Mouse (Mus musculus): Measurements from ENCODE around the gene Hoxc10. TPM values are rescaled to one million over a fixed set of nuclear protein-coding genes. Genes with fewer than 3 reads are reported as not detected.

The Hoxc10 gene
- polyA plus RNA-seq, 1 experiment from 2014 or later, result 49.0 TPM

DNA sequence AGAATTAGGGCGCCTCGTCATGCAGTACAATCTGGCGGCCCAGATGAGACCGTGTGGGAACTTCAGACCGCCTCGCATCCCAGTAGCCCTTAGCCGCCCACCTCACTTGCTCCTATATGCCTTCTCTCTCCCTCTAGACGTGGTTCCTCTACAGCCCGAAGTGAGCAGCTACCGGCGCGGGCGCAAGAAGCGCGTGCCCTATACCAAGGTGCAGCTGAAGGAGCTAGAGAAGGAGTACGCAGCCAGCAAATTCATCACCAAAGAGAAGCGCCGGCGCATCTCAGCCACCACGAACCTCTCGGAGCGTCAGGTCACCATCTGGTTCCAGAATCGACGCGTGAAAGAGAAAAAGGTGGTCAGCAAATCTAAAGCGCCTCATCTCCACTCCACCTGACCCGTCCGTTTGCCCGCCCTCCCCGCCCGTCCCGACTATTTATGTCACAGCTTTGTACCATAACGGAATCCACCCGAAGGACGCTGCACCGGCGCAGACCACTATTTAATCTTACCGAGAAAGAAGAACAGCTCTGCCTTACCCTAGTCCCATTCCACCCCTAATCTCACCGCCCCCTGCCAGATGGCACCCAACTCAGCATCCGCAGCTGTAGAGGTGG, 39.5 kb upstream of the Hoxc10 start:
- Histone ChIP-seq H3K36me3 (ENCODE audit: insufficient read depth, low read length) (no peaks in the 10 kb centered on the region), H3K9ac (replicated peaks; ENCODE audit: low read length) (no peak overlapping the region), H3K4me1 (ENCODE audit: insufficient read depth, low read length) (no peaks in the 10 kb centered on the region), H3K27me3 (ENCODE audit: insufficient read depth, low read length) (peaks cover 97% of the 10 kb centered on the region), H3K4me3 (ENCODE audit: low read length) (no peak overlapping the region), H3K9me3 (ENCODE audit: low read length) (no peaks in the 10 kb centered on the region), H3K4me2 (replicated peaks; ENCODE audit: low read depth, low read length) (no peak overlapping the region), H3K27ac (ENCODE audit: low read length) (no peak overlapping the region)
- WGBS, result 2% methylated on average over 40 of the region's 40 CpGs
- ATAC-seq (ENCODE audit: low FRiP score, low TSS enrichment), result no peak

DNA sequence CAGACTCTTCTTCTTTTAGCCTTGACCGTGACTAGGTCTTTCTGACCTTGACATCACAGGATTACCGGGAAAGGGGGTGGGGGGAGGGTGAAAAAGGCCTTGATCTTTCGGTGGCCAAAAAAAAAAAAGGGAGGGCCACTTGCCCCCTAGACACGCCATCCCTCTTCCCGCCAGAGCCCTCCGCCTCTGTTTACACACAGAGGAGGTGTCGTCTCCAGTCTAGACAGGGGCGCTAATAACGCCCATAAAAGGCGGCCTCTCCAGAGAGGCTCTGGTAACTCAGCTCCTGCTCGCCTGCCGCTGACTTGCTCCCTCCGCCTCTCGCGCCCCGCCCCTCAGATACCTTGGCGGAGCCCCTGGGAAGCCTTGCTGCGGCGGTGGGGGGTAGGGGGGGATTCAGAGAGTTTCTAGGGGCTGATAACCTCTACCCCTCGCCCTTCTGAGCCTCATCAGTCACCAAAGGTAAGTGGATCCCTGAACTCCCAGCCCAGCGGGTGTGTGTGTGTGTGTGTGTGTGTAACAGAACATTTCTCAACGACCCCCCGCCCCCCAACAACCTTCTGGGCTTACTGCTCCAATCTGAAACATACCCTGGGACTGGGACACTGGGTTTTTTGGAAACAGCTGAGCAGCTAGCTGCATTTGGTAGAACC, 34.8 kb upstream of the Hoxc10 start:
- H3K36me3 ChIP-seq (ENCODE audit: insufficient read depth, low read length), result no peaks in the 10 kb centered on the region
- 2% methylated on average over 23 of the region's 23 CpGs for WGBS
- H3K4me3 ChIP-seq (ENCODE audit: low read length), result no peak overlapping the region
- ATAC-seq (ENCODE audit: low FRiP score, low TSS enrichment), result no peak
- H3K9ac ChIP-seq (replicated peaks; ENCODE audit: low read length), result no peak overlapping the region
- no peaks in the 10 kb centered on the region for H3K4me1 ChIP-seq (ENCODE audit: insufficient read depth, low read length)
- H3K9me3 ChIP-seq (ENCODE audit: low read length), result no peaks in the 10 kb centered on the region
- H3K27ac ChIP-seq (ENCODE audit: low read length), result no peak overlapping the region
- no peak overlapping the region for H3K4me2 ChIP-seq (replicated peaks; ENCODE audit: low read depth, low read length)
- peaks cover 99% of the 10 kb centered on the region for H3K27me3 ChIP-seq (ENCODE audit: insufficient read depth, low read length)

GRCm38 (mm10) chr15:102934438-102934837, 32.2 kb upstream of the Hoxc10 start:
- Histone ChIP-seq H3K36me3 (ENCODE audit: insufficient read depth, low read length) (no peaks in the 10 kb centered on the region), H3K4me1 (ENCODE audit: insufficient read depth, low read length) (peaks cover 4% of the 10 kb centered on the region; the same call in 1 of the 2 replicates), H3K9ac (replicated peaks; ENCODE audit: low read length) (no peak overlapping the region), H3K4me3 (ENCODE audit: low read length) (no peak overlapping the region), H3K9me3 (ENCODE audit: low read length) (no peaks in the 10 kb centered on the region), H3K27ac (ENCODE audit: low read length) (no peak overlapping the region), H3K4me2 (replicated peaks; ENCODE audit: low read depth, low read length) (no peak overlapping the region), H3K27me3 (ENCODE audit: insufficient read depth, low read length) (peaks cover 99% of the 10 kb centered on the region)
- WGBS, result 4% methylated on average over 12 of the region's 12 CpGs
- no peak for ATAC-seq (ENCODE audit: low FRiP score, low TSS enrichment)

DNA sequence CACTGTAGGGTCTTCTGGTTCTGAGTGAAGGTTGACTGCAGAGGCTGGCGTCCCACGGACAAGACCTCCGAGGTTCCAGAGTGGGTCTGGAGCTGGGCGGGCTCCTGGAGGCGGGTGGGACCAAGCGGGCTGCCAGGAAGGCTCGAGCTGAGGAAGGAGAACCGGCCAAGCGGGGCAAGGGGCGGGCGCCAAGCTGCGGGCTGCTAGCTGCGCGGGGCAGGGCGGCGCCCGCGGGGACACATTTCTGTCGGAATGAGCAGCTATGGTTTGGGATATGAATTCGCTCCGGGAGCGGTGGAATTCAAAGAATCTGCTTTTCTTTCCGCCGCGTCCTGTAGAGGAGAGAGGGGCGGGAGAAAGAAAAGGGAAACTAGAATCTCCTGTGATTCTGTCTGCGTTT, 31.7 kb upstream of the Hoxc10 start:
- WGBS, result under 1% methylated on average over 26 of the region's 27 CpGs
- peak overlapping the region; percentile 20; the same call in 1 of the 2 replicates for H3K4me3 ChIP-seq (ENCODE audit: low read length)

DNA sequence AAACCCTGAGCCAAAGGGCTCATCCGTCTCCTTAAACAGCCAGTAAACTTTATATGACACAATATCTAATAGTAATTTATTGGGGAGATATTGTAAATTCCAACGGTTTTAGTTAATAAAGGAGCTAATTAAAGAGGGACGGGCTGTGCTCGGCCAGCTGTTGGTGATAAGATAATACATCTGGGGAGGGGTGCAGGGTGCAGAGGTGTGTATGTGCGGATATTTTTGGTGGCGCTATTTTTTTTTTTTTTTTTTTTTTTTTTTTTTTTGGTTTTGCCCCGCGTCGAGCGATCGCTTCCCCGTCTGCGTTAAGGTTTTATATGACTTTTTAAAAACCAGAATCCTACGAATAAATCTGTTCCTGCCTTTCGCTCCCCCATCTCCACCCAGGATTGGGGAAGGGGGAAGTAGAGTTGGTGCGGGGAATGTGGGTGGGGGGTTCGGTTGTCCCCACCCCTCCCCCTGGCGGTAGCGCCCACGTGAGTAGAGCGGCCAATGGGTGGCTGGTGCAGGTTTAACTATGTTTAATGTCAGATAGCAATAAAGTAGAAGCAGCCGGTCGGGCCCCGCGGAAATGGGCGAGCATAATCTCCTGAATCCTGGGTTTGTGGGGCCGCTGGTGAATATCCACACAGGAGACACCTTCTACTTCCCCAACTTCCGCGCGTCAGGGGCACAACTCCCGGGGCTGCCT, 30.2 kb upstream of the Hoxc10 start, which contains the start of gene Hoxc12:
Hoxc12 (plus strand) TSS at position 479 of the 694 bp plus-strand sequence.
- no peak for ATAC-seq (ENCODE audit: low FRiP score, low TSS enrichment)
- no peak within 1 kb of the TSS for H3K4me3 ChIP-seq (ENCODE audit: low read length)
- 1% methylated on average over 31 of the region's 31 CpGs for WGBS
- no peaks in the 10 kb centered on the region for H3K9me3 ChIP-seq (ENCODE audit: low read length)
- H3K4me1 ChIP-seq (ENCODE audit: insufficient read depth, low read length), result peaks cover 8% of the 10 kb centered on the region; the same call in 1 of the 2 replicates
- no peak within 1 kb of the TSS for H3K9ac ChIP-seq (replicated peaks; ENCODE audit: low read length)
- no peaks in the 10 kb centered on the region for H3K36me3 ChIP-seq (ENCODE audit: insufficient read depth, low read length)
- H3K27ac ChIP-seq (ENCODE audit: low read length), result no peak within 1 kb of the TSS
- no peak within 1 kb of the TSS for H3K4me2 ChIP-seq (replicated peaks; ENCODE audit: low read depth, low read length)
- H3K27me3 ChIP-seq (ENCODE audit: insufficient read depth, low read length), result peaks cover 99% of the 10 kb centered on the region

More for the DNA sequence above, 31.7 kb upstream of the Hoxc10 start:
- peaks cover 8% of the 10 kb centered on the region; the same call in 1 of the 2 replicates for H3K4me1 ChIP-seq (ENCODE audit: insufficient read depth, low read length)
- H3K4me2 ChIP-seq (replicated peaks; ENCODE audit: low read depth, low read length), result 0 out of 2 replicates have a peak overlapping the region, but pooled peaks have one; percentile 4
- H3K27me3 ChIP-seq (ENCODE audit: insufficient read depth, low read length), result peaks cover 99% of the 10 kb centered on the region
- H3K9ac ChIP-seq (replicated peaks; ENCODE audit: low read length), result no peak overlapping the region
- no peaks in the 10 kb centered on the region for H3K9me3 ChIP-seq (ENCODE audit: low read length)
- no peaks in the 10 kb centered on the region for H3K36me3 ChIP-seq (ENCODE audit: insufficient read depth, low read length)
- peak; percentile 14; the same call in 1 of the 2 replicates for ATAC-seq (ENCODE audit: low FRiP score, low TSS enrichment)
- no peak overlapping the region for H3K27ac ChIP-seq (ENCODE audit: low read length)

- no peaks in the 10 kb centered on the region for H3K9me3 ChIP-seq (ENCODE audit: low read length)
- peaks cover 8% of the 10 kb centered on the region; the same call in 1 of the 2 replicates for H3K4me1 ChIP-seq (ENCODE audit: insufficient read depth, low read length)
- no peak overlapping the region for H3K9ac ChIP-seq (replicated peaks; ENCODE audit: low read length)
- no peak overlapping the region for H3K4me2 ChIP-seq (replicated peaks; ENCODE audit: low read depth, low read length)
- no peak overlapping the region for H3K4me3 ChIP-seq (ENCODE audit: low read length)
- WGBS, result under 1% methylated on average over 50 of the region's 50 CpGs
- no peak for ATAC-seq (ENCODE audit: low FRiP score, low TSS enrichment)
- H3K27ac ChIP-seq (ENCODE audit: low read length), result no peak overlapping the region
- no peaks in the 10 kb centered on the region for H3K36me3 ChIP-seq (ENCODE audit: insufficient read depth, low read length)
- peaks cover 99% of the 10 kb centered on the region for H3K27me3 ChIP-seq (ENCODE audit: insufficient read depth, low read length)
Observed at GRCm38 (mm10) chr15:102937036-102937666, 29.4 kb upstream of the Hoxc10 start.

- Histone ChIP-seq H3K9me3 (ENCODE audit: low read length) (no peaks in the 10 kb centered on the region), H3K9ac (replicated peaks; ENCODE audit: low read length) (no peak overlapping the region), H3K4me1 (ENCODE audit: insufficient read depth, low read length) (peaks cover 15% of the 10 kb centered on the region), H3K36me3 (ENCODE audit: insufficient read depth, low read length) (no peaks in the 10 kb centered on the region), H3K27me3 (ENCODE audit: insufficient read depth, low read length) (peaks cover 97% of the 10 kb centered on the region), H3K4me2 (replicated peaks; ENCODE audit: low read depth, low read length) (peak overlapping the region; percentile 32), H3K27ac (ENCODE audit: low read length) (no peak overlapping the region), H3K4me3 (ENCODE audit: low read length) (peak overlapping the region; percentile 16)
- ATAC-seq (ENCODE audit: low FRiP score, low TSS enrichment), result 0 out of 2 replicates have a peak, but pooled peaks have one; percentile 12
- WGBS, result 2% methylated on average over 34 of the region's 34 CpGs
Observed at GRCm38 (mm10) chr15:102939256-102940155, 27.1 kb upstream of the Hoxc10 start.

DNA sequence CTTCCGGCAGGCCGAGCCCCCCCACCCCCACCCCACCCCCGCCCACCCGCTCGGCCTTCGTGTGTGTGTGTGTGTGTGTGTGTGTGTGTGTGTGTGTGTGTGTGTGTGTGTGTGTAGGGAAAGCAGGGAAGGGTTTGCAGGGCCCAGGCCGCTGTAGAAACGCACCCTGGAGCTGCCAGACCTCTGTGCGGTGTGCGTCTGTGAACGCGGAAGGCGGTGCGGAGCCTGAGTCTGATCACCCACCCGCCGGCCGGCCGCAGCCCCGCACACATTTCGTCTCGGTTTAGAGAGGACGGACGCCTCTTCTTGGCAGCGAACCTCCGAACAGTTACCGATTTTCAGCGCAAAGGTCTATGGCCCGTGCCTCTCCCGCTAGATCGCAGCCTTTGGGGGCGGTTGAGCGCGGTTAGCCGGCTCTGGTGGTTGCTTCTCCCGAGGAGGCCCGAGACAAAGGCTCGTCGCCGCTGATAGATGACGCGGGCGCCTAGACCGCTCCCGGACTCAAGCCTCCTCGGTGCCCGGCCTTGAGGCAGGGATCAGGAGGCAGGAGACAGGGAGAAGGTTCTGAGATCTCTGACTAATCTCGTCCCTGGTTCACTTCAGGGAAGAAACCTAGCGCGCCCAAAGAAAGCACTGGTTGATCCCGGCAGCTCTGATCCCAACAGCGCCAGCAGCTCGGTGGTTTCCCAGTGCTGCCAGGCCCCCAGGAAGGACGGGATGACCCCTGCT, 23.7 kb upstream of the Hoxc10 start:
- Histone ChIP-seq H3K9me3 (ENCODE audit: low read length) (no peaks in the 10 kb centered on the region), H3K4me2 (replicated peaks; ENCODE audit: low read depth, low read length) (peak overlapping the region; percentile 60), H3K27ac (ENCODE audit: low read length) (no peak overlapping the region), H3K4me3 (ENCODE audit: low read length) (peak overlapping the region; percentile 41), H3K4me1 (ENCODE audit: insufficient read depth, low read length) (peaks cover 15% of the 10 kb centered on the region), H3K27me3 (ENCODE audit: insufficient read depth, low read length) (peaks cover 97% of the 10 kb centered on the region), H3K9ac (replicated peaks; ENCODE audit: low read length) (peak overlapping the region; percentile 63), H3K36me3 (ENCODE audit: insufficient read depth, low read length) (no peaks in the 10 kb centered on the region)
- WGBS, result under 1% methylated on average over 49 of the region's 53 CpGs
- peak; percentile 71; the same call in 1 of the 2 replicates for ATAC-seq (ENCODE audit: low FRiP score, low TSS enrichment)
